Mouse (Mus musculus) stomach, embryonic 14.5 days (tissue): ENCODE measurements around the gene Naa20. TPM values are rescaled to one million over a fixed set of nuclear protein-coding genes. Genes with fewer than 3 reads are reported as not detected.

Experiments used
- ATAC-seq: fragments of 200-750 bp; cut with Nextera tagmentation; 2 replicates; pipeline ENCODE4 v1.8.0; 2017; ENCODE audit warnings: low read depth, moderate TSS enrichment; ENCODE audit not compliant: insufficient number of reproducible peaks, insufficient read depth, low FRiP score
- H3K27ac ChIP-seq: fragments of 300-500 bp; sonication (generic); 2 replicates; pipeline ENCODE4 v1.5.1; 2014; ENCODE audit warnings: mild to moderate bottlenecking, low read length, moderate library complexity, mixed read lengths
- H3K27me3 ChIP-seq: fragments of 300-500 bp; sonication (generic); 2 replicates; pipeline ENCODE4 v1.6.1; 2014; ENCODE audit warnings: low read length, control low read depth, mixed read lengths; ENCODE audit not compliant: control insufficient read depth, insufficient read depth
- H3K36me3 ChIP-seq: fragments of 300-500 bp; sonication (generic); 2 replicates; pipeline ENCODE4 v1.6.1; 2014; ENCODE audit warnings: mild to moderate bottlenecking, control low read depth, low read length, moderate library complexity, mixed read lengths; ENCODE audit not compliant: control insufficient read depth, insufficient read depth
- H3K4me1 ChIP-seq: fragments of 300-500 bp; sonication (generic); 2 replicates; pipeline ENCODE4 v1.6.1; 2014; ENCODE audit warnings: low read length, control low read depth, mixed read lengths; ENCODE audit not compliant: control insufficient read depth, insufficient read depth
- H3K4me2 ChIP-seq: fragments of 300-500 bp; sonication (generic); replicated peaks from 2 replicates; pipeline ENCODE4 v1.6.1; 2014; ENCODE audit warnings: low read depth, low read length, control low read depth
- H3K4me3 ChIP-seq: fragments of 300-500 bp; sonication (generic); 2 replicates; pipeline ENCODE4 v1.5.1; 2014; ENCODE audit warnings: low read depth, low read length, control low read depth
- H3K9ac ChIP-seq: fragments of 300-500 bp; sonication (generic); replicated peaks from 2 replicates; pipeline ENCODE4 v1.6.1; 2014; ENCODE audit warnings: low read depth, mild to moderate bottlenecking, control low read depth, low read length, moderate library complexity, mixed read lengths
- H3K9me3 ChIP-seq: fragments of 300-500 bp; sonication (generic); 2 replicates; pipeline ENCODE4 v1.6.1; 2016; ENCODE audit warnings: low read depth, low read length, control low read depth; ENCODE audit not compliant: control insufficient read depth
- WGBS: fragments of 180-500 bp; shearing (Covaris S2); extraction: QIAGEN DNeasy Blood & Tissue Kit; methylation state at CpG from one replicate; pipeline ENCODE4 v1.1.7; 2014; 5-methylcytosine and 5-hydroxymethylcytosine counted together
- microRNA-seq: library from miRNA; unstranded; fragments of <30 nt; microRNA quantifications from one replicate; pipeline ENCODE4, GENCODE M21; 2016
- polyA plus RNA-seq: library from polyadenylated mRNA; unstranded; fragments of >200 nt; fragmentation: Nextera tagmentation; extraction: Ambion mirVana; gene quantifications from 2 replicates; pipeline ENCODE4 v1.2.1, GENCODE M21; 2014

Naa20 gene
- polyA plus RNA-seq, 1 experiment from 2014 or later = 178 TPM

DNA sequence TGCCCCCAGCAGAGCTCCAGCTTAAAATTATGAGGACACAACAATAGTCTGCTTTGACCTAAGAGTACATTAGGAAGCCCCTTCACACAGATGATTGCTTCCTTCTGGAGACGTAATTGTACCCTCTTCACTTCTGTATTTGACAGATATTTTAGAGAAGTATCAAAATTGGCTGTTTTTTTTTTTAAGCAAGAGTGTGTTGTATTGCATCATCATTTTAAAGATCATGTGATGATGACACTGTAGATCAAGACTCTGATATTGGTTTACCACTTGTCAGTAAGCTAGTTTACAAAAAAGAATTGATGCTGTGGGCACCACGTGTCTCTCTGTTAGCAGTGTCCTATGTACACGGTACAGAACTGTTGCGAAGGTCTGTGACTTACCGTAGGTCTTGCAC, 50.8 kb downstream of the Naa20 start:
- H3K36me3 ChIP-seq = no peaks in the 10 kb centered on the region
- H3K9ac ChIP-seq = no peak overlapping the region
- no peak for ATAC-seq
- no peak overlapping the region for H3K27ac ChIP-seq
- no peak overlapping the region for H3K4me2 ChIP-seq
- no peak overlapping the region for H3K4me3 ChIP-seq
- 63% methylated on average over 5 of the region's 5 CpGs for WGBS
- H3K27me3 ChIP-seq = no peaks in the 10 kb centered on the region
- H3K9me3 ChIP-seq = no peaks in the 10 kb centered on the region
- no peaks in the 10 kb centered on the region; the same call in 1 of the 2 replicates for H3K4me1 ChIP-seq

- H3K27me3 ChIP-seq = no peaks in the 10 kb centered on the region
- H3K36me3 ChIP-seq = no peaks in the 10 kb centered on the region
- no peak for ATAC-seq
- H3K9ac ChIP-seq = no peak overlapping the region
- no peaks in the 10 kb centered on the region for H3K9me3 ChIP-seq
- H3K4me1 ChIP-seq = no peaks in the 10 kb centered on the region
- no peak overlapping the region for H3K4me3 ChIP-seq
- no peak overlapping the region for H3K4me2 ChIP-seq
- 78% methylated on average over 10 of the region's 10 CpGs for WGBS
- no peak overlapping the region for H3K27ac ChIP-seq
Observed at GRCm38 (mm10) chr2:145955844-145956243, 53.9 kb downstream of the Naa20 start.

- Histone ChIP-seq H3K9ac (no peak overlapping the region), H3K27ac (no peak overlapping the region), H3K4me1 (no peaks in the 10 kb centered on the region), H3K27me3 (no peaks in the 10 kb centered on the region), H3K4me2 (no peak overlapping the region), H3K36me3 (no peaks in the 10 kb centered on the region), H3K9me3 (no peaks in the 10 kb centered on the region), H3K4me3 (no peak overlapping the region)
- ATAC-seq = no peak
- 79% methylated on average over 5 of the region's 5 CpGs for WGBS
Observed at GRCm38 (mm10) chr2:145956318-145956717, 54.4 kb downstream of the Naa20 start.

- no peaks in the 10 kb centered on the region for H3K9me3 ChIP-seq
- H3K4me1 ChIP-seq = no peaks in the 10 kb centered on the region
- no peaks in the 10 kb centered on the region for H3K27me3 ChIP-seq
- peak; percentile 67; the same call in 1 of the 2 replicates for ATAC-seq
- no peak overlapping the region for H3K4me3 ChIP-seq
- H3K9ac ChIP-seq = no peak overlapping the region
- 15% methylated on average over 4 of the region's 4 CpGs for WGBS
- H3K27ac ChIP-seq = no peak overlapping the region
- no peaks in the 10 kb centered on the region for H3K36me3 ChIP-seq
- H3K4me2 ChIP-seq = no peak overlapping the region
Observed at GRCm38 (mm10) chr2:145957450-145957849, 55.6 kb downstream of the Naa20 start.

DNA sequence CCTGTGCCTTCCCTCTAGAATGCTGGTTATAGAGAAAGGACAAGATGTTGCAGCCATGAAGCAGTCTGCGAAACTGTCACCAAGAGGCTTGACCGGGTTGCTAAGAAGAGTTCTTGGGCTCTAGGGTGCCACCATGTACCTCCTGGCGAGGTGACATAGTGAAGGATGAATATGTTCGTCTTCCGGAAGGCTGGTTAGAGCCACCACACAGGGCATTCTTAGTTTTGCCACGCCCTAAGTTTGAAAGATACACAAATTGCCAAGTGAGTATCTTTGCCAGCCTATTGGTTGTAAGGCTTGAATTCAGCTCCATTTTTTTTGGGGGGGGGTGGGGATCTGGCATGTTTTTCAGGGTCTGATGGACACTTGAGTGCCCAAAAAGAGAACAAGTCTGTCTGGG, 56.2 kb downstream of the Naa20 start:
- Histone ChIP-seq H3K4me1 (no peaks in the 10 kb centered on the region), H3K36me3 (no peaks in the 10 kb centered on the region)

DNA sequence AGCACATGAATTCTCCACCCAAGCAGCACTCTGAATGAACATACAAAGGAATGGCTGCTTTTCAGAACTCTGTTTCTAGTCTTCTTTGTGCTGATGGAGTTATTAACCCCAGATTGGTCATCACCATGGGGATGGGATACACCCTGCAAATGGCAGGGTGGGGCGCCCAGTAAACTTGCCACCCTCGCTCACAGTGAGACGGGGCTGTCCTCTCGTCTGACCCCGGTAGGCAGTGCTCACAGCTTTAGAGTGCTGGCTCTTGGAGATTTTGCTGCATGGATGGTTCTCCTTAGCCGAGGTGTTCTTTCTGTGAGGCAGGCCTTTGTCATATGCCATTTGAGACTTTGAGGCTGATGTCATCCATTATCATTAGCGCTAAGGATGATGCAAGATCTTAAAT, 56.7 kb downstream of the Naa20 start:
- no peak for ATAC-seq
- Histone ChIP-seq H3K9me3 (no peaks in the 10 kb centered on the region), H3K27me3 (no peaks in the 10 kb centered on the region), H3K4me3 (no peak overlapping the region), H3K4me2 (no peak overlapping the region), H3K27ac (no peak overlapping the region), H3K4me1 (no peaks in the 10 kb centered on the region), H3K9ac (no peak overlapping the region), H3K36me3 (no peaks in the 10 kb centered on the region)
- WGBS = 81% methylated on average over 7 of the region's 7 CpGs

More for the DNA sequence above, 56.2 kb downstream of the Naa20 start:
- H3K27ac ChIP-seq = no peak overlapping the region
- no peaks in the 10 kb centered on the region for H3K9me3 ChIP-seq
- H3K27me3 ChIP-seq = no peaks in the 10 kb centered on the region
- H3K4me2 ChIP-seq = no peak overlapping the region
- no peak overlapping the region for H3K9ac ChIP-seq
- no peak for ATAC-seq
- H3K4me3 ChIP-seq = no peak overlapping the region
- WGBS = 81% methylated on average over 6 of the region's 6 CpGs

GRCm38 (mm10) chr2:145961861-145962260, 60.0 kb downstream of the Naa20 start:
- ATAC-seq = no peak
- Histone ChIP-seq H3K4me1 (no peaks in the 10 kb centered on the region), H3K4me3 (no peak overlapping the region), H3K27me3 (no peaks in the 10 kb centered on the region), H3K36me3 (no peaks in the 10 kb centered on the region), H3K27ac (no peak overlapping the region), H3K9ac (no peak overlapping the region), H3K9me3 (no peaks in the 10 kb centered on the region), H3K4me2 (no peak overlapping the region)
- 85% methylated on average over 5 of the region's 5 CpGs for WGBS

Small RNAs within 50 kb of the gene (microRNA-seq; reads per million reads assigned to microRNA genes)
- not detected for gene Gm25026

Other genes starting within 250 kb of the Naa20 start
- gene Rin2, start 226.9 kb upstream of the Naa20 start, polyA plus RNA-seq = 38.0 and 42.2 TPM in 2 replicates
- not detected in 2 replicates for gene Cfap61, start 32.7 kb downstream of the Naa20 start, polyA plus RNA-seq
- 24.6 and 28.7 TPM in 2 replicates for gene Crnkl1, start 32.9 kb downstream of the Naa20 start, polyA plus RNA-seq